Mouse (Mus musculus) neural tube, embryonic 15.5 days (tissue): ENCODE data around the gene Gstk1. TPM values are rescaled to one million over a fixed set of nuclear protein-coding genes. Genes with fewer than 3 reads are reported as not detected.

Experiments used
- ATAC-seq: fragments of 200-750 bp; cut with Nextera tagmentation; 2 replicates; pipeline ENCODE4 v1.8.0; 2017; ENCODE audit warnings: mild to moderate bottlenecking, moderate TSS enrichment, moderate library complexity; ENCODE audit not compliant: low FRiP score
- H3K27ac ChIP-seq: fragments of 300-500 bp; sonication (generic); replicated peaks from 2 replicates; pipeline ENCODE4 v1.5.1; 2015; ENCODE audit warnings: mild to moderate bottlenecking, inconsistent platforms
- H3K27me3 ChIP-seq: fragments of 300-500 bp; sonication (generic); replicated peaks from 2 replicates; pipeline ENCODE4 v1.6.1; 2015; ENCODE audit warnings: inconsistent platforms
- H3K36me3 ChIP-seq: fragments of 300-500 bp; sonication (generic); 2 replicates; pipeline ENCODE4 v1.6.1; 2015; ENCODE audit warnings: inconsistent platforms
- H3K4me1 ChIP-seq: fragments of 300-500 bp; sonication (generic); 2 replicates; pipeline ENCODE4 v1.6.1; 2015; ENCODE audit warnings: inconsistent platforms
- H3K4me2 ChIP-seq: fragments of 300-500 bp; sonication (generic); 2 replicates; pipeline ENCODE4 v1.6.1; 2015; ENCODE audit warnings: inconsistent platforms, mild to moderate bottlenecking, moderate library complexity
- H3K4me3 ChIP-seq: fragments of 300-500 bp; sonication (generic); replicated peaks from 2 replicates; pipeline ENCODE4 v1.5.1; 2015; ENCODE audit warnings: mild to moderate bottlenecking, inconsistent platforms
- H3K9ac ChIP-seq: fragments of 300-500 bp; sonication (generic); replicated peaks from 2 replicates; pipeline ENCODE4 v1.6.1; 2015; ENCODE audit warnings: mild to moderate bottlenecking, inconsistent platforms
- H3K9me3 ChIP-seq: fragments of 300-500 bp; sonication (generic); replicated peaks from 2 replicates; pipeline ENCODE4 v1.6.1; 2016; ENCODE audit warnings: inconsistent platforms
- WGBS: fragments of 180-500 bp; shearing (Covaris S2); methylation state at CpG from one replicate; pipeline ENCODE4 v1.1.7; 2015; ENCODE audit warnings: mixed read lengths; 5-methylcytosine and 5-hydroxymethylcytosine counted together
- polyA plus RNA-seq: library from polyadenylated mRNA; unstranded; fragments of >200 nt; fragmentation: Nextera tagmentation; extraction: Ambion mirVana; gene quantifications from 2 replicates; pipeline ENCODE4 v1.2.1, GENCODE M21; 2015

Gstk1 gene
- polyA plus RNA-seq, 1 experiment from 2014 or later, result 13.7 TPM

- H3K36me3 ChIP-seq, result peaks cover 61% of the 10 kb centered on the region
- no peaks in the 10 kb centered on the region for H3K27me3 ChIP-seq
- H3K9me3 ChIP-seq, result no peaks in the 10 kb centered on the region
- H3K4me3 ChIP-seq, result no peak overlapping the region
- no peak overlapping the region for H3K27ac ChIP-seq
- no peak overlapping the region for H3K4me2 ChIP-seq
- H3K4me1 ChIP-seq, result no peaks in the 10 kb centered on the region
- no peak overlapping the region for H3K9ac ChIP-seq
- ATAC-seq, result no peak
- 90% methylated on average over 5 of the region's 5 CpGs for WGBS
Observed at GRCm38 (mm10) chr6:42282865-42283528, 37.3 kb downstream of the Gstk1 start.

GRCm38 (mm10) chr6:42286448-42286847 lies 40.7 kb downstream of the Gstk1 start, which contains the start of gene Clcn1:
Gene Clcn1, plus strand, starts transcription at chr6:42286685.
- no peaks in the 10 kb centered on the region for H3K27me3 ChIP-seq

GRCm38 (mm10) chr6:42287562-42287961 lies 41.8 kb downstream of the Gstk1 start:
- Histone ChIP-seq H3K36me3 (peaks cover 38% of the 10 kb centered on the region), H3K4me2 (no peak overlapping the region), H3K27ac (no peak overlapping the region), H3K4me1 (no peaks in the 10 kb centered on the region), H3K4me3 (no peak overlapping the region), H3K9ac (no peak overlapping the region), H3K9me3 (no peaks in the 10 kb centered on the region), H3K27me3 (no peaks in the 10 kb centered on the region)
- no peak for ATAC-seq

More at GRCm38 (mm10) chr6:42286448-42286847, 40.7 kb downstream of the Gstk1 start, which contains the start of gene Clcn1:
- ATAC-seq, result no peak
- no peaks in the 10 kb centered on the region for H3K4me1 ChIP-seq
- H3K27ac ChIP-seq, result no peak within 1 kb of the TSS
- no peaks in the 10 kb centered on the region for H3K9me3 ChIP-seq
- WGBS, result 72% methylated on average over 4 of the region's 5 CpGs
- H3K4me2 ChIP-seq, result no peak within 1 kb of the TSS
- H3K4me3 ChIP-seq, result no peak within 1 kb of the TSS
- no peak within 1 kb of the TSS for H3K9ac ChIP-seq
- H3K36me3 ChIP-seq, result peaks cover 42% of the 10 kb centered on the region

- Histone ChIP-seq H3K27me3 (no peaks in the 10 kb centered on the region), H3K27ac (no peak overlapping the region), H3K4me2 (no peak overlapping the region), H3K36me3 (peaks cover 31% of the 10 kb centered on the region), H3K4me3 (no peak overlapping the region), H3K4me1 (no peaks in the 10 kb centered on the region), H3K9me3 (no peaks in the 10 kb centered on the region), H3K9ac (no peak overlapping the region)
- WGBS, result 97% methylated on average over 6 of the region's 6 CpGs
- ATAC-seq, result no peak
Observed at GRCm38 (mm10) chr6:42293327-42293726, 47.6 kb downstream of the Gstk1 start.

- ATAC-seq, result no peak
- H3K9ac ChIP-seq, result no peak overlapping the region
- WGBS, result 66% methylated on average over 3 of the region's 3 CpGs
- H3K4me1 ChIP-seq, result no peaks in the 10 kb centered on the region
- H3K27ac ChIP-seq, result no peak overlapping the region
- H3K4me3 ChIP-seq, result no peak overlapping the region
- H3K4me2 ChIP-seq, result no peak overlapping the region
- H3K9me3 ChIP-seq, result no peaks in the 10 kb centered on the region
- no peaks in the 10 kb centered on the region for H3K27me3 ChIP-seq
- H3K36me3 ChIP-seq, result peaks cover 37% of the 10 kb centered on the region
Observed at GRCm38 (mm10) chr6:42295549-42296094, 49.9 kb downstream of the Gstk1 start.

GRCm38 (mm10) chr6:42299362-42299761 lies 53.6 kb downstream of the Gstk1 start:
- no peak for ATAC-seq
- Histone ChIP-seq H3K4me1 (no peaks in the 10 kb centered on the region), H3K36me3 (peaks cover 23% of the 10 kb centered on the region), H3K9me3 (no peaks in the 10 kb centered on the region), H3K4me3 (no peak overlapping the region), H3K4me2 (no peak overlapping the region), H3K9ac (no peak overlapping the region), H3K27ac (no peak overlapping the region), H3K27me3 (no peaks in the 10 kb centered on the region)
- WGBS, result 85% methylated on average over 5 of the region's 5 CpGs

Other genes starting within 250 kb of the Gstk1 start
- not detected in 2 replicates for gene Sva, start 207.5 kb upstream of the Gstk1 start, polyA plus RNA-seq
- gene Tas2r139, start 105.0 kb upstream of the Gstk1 start, polyA plus RNA-seq, result not detected in 2 replicates
- gene Tas2r144, start 30.6 kb upstream of the Gstk1 start, polyA plus RNA-seq, result not detected in 2 replicates
- gene Tmem139, start 16.0 kb downstream of the Gstk1 start, polyA plus RNA-seq, result 0.13 and 0.68 TPM in 2 replicates
- 27.1 and 35.9 TPM in 2 replicates for gene Casp2, start 19.1 kb downstream of the Gstk1 start, polyA plus RNA-seq
- 1.1 and 1.2 TPM in 2 replicates for gene Clcn1, start 40.8 kb downstream of the Gstk1 start, polyA plus RNA-seq
- 6.9 and 8.2 TPM in 2 replicates for gene Fam131b, start 78.7 kb downstream of the Gstk1 start, polyA plus RNA-seq
- gene Zyx, start 103.7 kb downstream of the Gstk1 start, polyA plus RNA-seq, result 60.0 and 72.5 TPM in 2 replicates
- gene Epha1, start 127.3 kb downstream of the Gstk1 start, polyA plus RNA-seq, result 0.24 and 1.9 TPM in 2 replicates
- gene Tas2r143, start 154.3 kb downstream of the Gstk1 start, polyA plus RNA-seq, result not detected in 2 replicates
- gene Tas2r135, start 159.5 kb downstream of the Gstk1 start, polyA plus RNA-seq, result not detected in 2 replicates
- gene Tas2r126, start 188.6 kb downstream of the Gstk1 start, polyA plus RNA-seq, result 0.20 TPM in 1 of 2 replicates, not detected in the other
- not detected in 2 replicates for gene Olfr458, start 219.3 kb downstream of the Gstk1 start, polyA plus RNA-seq
- not detected in 2 replicates for gene Olfr457, start 230.4 kb downstream of the Gstk1 start, polyA plus RNA-seq
- not detected in 2 replicates for gene Olfr456, start 241.3 kb downstream of the Gstk1 start, polyA plus RNA-seq